Mouse (Mus musculus) adrenal gland, postnatal 10 days (tissue): Measurements from ENCODE around the gene Prss30. TPM values are rescaled to one million over a fixed set of nuclear protein-coding genes. Genes with fewer than 3 reads are reported as not detected.
"Not testable (repeated sequence)": the region's sequence is repeated elsewhere in the genome, so short reads cannot be mapped to it uniquely, and the experiment has no call there.

Experiments
- DNase-seq: peaks from one replicate; pipeline ENCODE4 v3.0.0; 2021; ENCODE audit warnings: mixed read lengths
- total RNA-seq, 2 experiments: library from RNA; stranded (reverse); gene quantifications; 2 replicates each; pipeline ENCODE4 v1.2.3; 2021

Prss30 gene
- total RNA-seq, 2 experiments from 2014 or later = 0.24 TPM; not detected in 1

DNA sequence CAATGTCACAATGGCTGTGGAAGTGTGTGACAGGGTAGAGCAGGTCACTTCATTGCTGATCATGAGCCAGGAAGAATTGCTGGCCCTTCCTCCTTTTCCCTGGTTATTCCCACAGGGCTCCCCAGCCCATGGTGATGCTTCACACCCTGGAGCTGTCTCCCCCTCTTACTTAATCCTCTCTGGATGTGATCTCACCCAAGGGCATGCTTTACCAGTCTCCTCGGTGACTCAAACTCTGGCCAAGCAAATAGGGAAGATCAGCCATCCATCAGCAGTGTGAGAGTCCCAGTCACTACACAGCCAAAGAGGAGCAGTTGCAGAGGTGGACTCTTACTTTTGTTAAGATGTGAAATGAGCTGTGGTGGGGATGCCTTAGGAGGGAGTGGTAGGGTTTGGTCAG, 4.6 kb upstream of the Prss30 start:
- DNase-seq = peak; percentile 29

DNA sequence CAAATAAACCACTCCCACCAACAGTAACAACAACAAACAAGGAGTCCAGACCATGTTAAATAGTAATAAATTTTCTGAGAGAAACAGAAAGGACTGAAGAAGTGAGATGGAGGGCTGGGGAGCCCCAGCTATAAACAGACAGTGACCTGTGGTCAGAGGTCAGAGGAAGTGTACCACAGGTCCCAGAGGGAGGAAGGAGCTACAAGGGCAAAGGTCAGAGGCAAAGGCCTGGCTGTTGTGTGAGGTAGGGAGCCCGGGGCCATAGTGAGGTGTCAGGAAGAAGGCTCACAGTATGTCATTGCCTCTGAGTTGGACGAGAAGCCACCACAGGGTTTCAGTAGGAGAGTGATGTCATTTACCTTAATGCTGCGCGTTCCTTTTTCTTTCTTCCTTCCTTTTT, 2.5 kb upstream of the Prss30 start:
- no peak for DNase-seq

DNA sequence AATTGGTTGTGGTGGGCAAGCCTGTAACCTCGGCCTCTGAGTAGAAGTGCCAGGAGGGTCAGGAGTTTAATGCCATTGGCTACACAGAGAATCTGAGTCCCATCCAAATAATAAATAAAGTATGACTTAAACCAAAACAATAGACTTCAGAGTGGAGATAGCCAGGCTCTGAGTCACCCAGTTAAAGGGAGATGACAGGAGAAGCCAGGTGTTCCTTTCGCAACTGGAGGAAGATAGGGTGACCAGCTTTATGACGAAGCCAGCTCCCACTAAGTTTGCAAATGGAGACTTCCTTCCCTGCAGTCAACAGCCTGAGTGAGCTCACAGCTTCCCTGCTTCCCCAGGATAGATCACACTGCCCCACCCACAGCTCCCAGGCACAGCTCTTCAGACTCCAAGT, 895 bp downstream of the Prss30 start:
- DNase-seq = no peak

DNA sequence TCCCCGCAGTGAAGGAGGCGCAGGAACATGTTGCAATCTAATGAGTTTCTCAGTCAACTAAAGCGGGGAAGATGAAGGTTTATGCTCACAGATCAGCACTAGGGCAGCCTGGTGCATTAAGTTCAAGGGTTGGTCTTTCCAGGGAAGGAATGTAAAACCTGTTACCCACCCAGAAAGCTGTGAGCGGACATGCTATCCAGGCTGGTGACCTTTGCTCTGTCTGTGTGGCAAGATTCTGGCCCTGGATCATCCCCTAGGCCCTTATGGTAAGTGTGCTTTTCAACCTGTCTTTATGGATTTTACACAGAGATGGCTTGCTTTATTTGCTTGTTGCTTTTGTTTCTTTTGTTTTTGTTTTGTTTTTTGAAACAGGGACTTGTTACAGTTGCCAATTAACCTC, 3.7 kb downstream of the Prss30 start:
- no peak for DNase-seq

DNA sequence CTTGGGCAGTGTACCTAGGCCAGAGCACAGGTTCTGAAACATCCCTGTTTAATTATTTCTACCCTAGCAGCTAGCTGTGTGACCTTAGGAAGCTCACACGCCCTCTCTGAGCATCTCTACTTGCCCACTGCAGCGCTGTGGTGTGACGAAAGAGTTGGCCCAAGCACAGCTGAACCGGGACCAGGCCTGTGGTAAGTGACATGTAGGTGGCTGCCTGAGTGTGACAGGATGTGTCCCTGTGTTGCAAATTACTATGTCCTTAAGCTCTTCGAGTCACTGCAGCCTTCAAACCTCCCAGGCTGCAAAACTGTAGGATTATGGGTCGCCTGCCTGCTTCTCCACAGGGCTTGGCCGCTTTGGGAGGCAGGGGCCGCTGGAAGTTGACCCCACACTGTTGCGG, 9.1 kb downstream of the Prss30 start:
- DNase-seq = no peak

DNA sequence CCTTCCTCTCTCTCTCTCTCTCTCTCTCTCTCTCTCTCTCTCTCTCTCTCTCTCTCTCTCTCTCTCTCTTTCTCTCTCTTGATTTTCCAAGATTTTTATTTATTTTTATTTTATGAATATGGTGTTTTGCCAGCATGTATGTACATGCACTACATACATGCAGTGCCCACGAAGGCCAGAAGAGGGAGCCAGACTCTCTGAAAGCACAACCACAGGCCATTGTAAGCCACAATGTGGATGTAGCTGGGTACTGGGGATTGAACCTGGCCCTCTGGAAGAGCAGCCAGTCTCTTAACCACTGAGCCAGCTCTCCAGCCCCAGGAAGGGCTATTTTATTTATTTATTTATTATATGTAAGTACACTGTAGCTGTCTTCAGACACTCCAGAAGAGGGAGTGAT, 11.1 kb downstream of the Prss30 start:
- DNase-seq = peak; percentile 84

DNA sequence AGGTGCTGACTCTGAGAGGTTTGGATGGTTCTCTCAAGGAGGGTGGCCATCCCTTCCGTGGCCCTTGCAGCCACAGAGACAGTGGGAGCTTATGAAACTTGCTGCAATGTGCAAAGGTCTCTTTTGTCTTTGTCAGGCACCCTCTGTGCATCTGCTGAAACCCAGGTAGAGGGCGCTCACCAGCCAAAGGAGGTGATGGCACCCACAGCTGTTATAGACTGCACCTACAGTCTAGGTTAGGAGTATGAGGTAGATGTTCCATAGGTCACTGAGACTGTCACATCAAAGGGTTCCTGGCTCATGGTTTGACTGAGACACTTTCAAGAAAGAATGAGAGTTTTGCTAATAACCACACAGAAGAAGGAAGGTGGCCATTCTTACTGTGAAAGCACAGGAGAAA, 11.6 kb downstream of the Prss30 start:
- DNase-seq = no peak

DNA sequence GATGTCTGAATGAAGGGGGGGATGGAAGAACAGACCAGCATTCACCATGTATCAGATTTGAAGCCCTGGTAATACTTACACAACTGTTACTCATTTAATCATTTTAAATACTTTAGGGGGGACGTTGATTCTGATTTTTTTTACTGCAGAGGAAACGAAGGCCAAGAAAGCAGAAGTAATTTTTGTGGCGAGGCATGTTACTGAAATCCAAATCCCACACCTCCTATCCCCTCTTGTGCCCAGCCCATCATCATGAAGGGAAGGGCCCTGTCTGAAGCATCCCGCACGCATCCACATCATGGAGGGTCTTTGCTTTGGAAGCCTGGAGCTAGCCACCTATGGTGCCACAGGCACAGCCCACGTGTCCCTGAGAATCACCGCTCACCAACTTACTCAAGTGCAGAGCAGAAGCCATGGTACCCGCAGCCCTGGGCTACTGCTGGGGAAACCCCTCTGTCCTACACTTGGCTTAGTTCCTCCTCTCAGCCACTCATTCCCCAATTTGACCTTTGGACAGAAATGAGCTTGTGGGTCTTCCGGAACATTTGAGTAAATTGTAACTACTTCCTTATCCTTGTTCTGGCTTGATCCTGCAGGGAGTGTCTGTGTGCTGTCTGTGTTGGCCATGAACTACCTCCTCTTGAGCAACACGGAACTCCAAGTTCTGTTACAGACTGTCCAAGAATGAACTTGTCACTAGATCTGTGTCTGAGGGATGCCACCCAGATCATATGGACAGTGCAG, 13.5 kb downstream of the Prss30 start:
- DNase-seq = no peak

DNA sequence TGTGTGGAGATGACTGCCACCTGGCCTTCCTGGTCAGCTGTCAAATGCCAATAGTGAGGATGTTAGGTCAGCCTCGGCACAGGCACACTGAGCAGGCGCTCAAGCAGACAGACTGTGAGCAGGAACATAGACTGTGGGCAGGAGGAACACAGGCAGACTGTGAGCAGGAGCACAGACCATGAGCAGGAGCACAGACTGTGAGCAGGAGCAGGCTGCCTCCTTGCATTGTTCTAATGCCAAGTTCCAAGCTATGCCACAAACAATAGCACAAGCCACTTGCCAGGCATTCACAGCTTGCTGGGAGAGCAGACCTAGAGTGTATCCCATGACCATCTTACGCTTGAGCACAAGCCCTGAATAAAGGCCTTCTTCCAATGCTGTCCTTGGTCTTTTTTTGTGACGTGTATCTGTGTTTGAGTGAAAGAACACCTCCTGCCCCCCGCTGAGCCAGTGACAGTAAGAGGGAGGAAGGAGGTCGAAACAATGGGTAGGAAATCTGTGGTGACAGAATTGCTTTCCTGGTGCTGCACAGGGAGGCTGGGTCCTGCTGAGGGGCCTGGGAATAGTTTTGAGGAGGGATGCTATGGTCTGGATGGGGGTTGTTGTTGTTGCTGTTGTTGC, 14.5 kb downstream of the Prss30 start:
- no peak for DNase-seq

DNA sequence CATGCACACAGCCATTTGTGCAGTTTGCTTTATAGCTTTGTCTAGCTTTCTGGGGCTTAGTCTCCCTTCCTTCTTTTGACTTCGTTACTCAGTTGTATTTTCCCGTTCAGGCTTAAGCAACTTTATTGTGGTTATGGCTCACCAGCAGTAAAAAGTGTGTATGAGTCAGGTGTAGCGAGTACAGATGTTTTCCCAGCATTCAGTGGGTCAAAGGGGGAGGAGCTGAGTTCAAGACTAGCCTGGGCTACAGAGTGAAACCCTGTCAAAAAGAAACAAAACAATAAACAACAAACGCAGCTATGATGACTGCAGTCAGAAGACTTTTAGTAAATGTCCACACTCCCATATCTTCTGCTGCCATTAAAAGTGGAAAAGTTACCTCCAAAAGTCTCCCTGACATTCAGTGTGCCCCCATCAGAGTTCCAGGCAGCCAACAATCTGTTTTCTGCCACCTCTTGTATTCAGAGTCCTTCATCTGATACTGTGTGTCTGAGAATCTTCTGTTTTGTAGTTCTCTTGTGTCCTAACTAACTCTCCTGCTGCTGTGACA, 18.7 kb downstream of the Prss30 start:
- DNase-seq = no peak

DNA sequence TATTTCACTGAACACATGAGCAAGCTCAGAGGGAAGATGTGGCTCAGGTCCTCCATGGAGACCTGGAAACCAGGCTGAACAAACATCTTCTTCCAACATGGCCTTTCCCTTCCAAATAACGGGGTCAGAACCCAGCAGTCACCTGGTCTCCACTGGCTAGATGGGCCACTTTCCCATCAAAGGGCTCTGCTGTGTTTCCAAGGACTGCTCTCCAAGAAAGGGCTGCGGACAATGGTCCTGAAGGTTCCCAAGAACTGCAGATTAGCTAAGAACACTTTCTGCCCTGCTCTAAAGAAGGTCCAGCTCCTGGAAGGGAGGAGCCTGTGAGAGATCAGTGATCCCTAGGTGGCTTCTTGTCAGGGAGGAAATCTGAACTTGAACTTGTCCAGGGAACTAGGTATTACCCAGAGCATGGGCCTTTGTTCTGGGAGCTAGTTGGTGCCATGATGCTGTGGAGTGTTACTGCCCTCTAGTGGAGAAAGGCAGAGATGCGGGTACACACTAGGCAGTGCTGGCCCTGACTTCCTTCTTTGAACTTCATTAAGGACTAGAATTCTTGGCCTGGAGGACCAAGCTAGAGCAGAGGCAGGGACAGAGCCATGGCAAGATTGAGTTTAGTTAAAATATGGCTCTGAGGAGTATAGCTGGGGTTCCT, 20.2 kb downstream of the Prss30 start:
- peak; percentile 84 for DNase-seq

DNA sequence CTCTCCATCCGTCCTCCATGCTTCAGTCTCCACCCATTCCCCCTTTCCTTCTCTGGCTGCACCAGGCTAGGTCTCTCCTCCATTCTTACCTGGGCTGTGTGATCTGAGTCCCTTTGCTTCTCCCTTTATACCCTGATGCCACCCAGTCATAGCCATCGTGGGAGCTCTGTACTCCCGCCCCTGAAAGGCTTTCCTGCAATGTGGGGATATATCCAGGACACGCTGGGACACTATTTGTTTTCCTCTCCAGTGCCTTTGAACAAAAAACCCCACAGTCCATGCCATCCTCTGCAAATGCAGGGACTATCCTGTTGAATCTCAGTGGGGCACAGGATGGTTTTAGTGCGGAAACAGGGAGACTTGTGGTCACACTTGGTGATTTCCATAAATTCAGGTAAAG, 25.2 kb downstream of the Prss30 start, which contains the start of gene Sbpl:
Gene Sbpl, minus strand, starts transcription at position 101 of the 400 bp plus-strand sequence.
- DNase-seq = no peak

DNA sequence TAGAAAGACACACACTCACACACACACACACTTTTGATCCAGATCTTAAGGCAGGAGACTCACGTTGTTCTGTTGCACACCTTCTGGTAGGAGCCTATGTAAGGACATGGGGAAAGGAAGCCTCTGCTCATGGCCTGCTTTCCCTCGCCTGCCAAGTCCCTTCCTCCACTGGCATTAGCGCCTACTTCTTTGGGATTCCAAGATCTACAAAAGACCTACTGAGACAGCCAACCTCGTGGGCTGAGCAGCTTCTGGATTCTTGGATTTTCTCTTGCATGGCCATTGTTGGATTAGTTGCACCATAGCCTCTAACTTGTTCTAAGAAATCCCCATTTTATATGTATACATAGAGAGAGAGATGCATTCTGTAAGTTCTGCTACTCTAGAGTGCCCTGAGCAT, 29.5 kb downstream of the Prss30 start:
- DNase-seq = not testable (repeated sequence)

DNA sequence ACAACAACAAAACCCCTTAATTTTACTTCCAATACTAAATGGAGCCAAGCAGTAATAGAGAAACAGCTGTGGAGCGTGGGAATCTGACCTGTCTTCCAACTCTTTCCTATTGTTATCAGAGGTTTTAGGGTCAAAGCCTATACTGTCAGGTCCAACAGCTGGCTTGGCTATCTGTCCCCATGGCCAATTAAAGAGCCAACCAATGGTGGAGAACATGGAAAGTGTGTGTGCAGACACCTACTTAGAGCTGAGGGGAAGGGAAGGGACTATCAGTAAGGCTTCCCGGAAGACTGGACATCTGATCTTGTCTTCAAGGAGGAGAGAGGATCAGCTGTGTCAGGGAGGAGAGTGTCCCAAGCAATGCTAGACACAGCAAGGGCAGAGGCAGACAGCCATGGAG, 31.3 kb downstream of the Prss30 start:
- DNase-seq = no peak

DNA sequence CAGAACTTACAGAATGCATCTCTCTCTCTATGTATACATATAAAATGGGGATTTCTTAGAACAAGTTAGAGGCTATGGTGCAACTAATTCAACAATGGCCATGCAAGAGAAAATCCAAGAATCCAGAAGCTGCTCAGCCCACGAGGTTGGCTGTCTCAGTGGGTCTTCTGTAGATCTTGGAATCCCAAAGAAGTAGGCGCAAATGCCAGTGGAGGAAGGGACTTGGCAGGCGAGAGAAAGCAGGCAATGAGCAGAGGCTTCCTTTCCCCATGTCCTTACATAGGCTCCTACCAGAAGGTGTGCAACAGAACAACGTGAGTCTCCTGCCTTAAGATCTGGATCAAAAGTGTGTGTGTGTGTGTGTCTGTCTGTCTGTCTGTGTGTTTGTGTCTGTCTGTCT, 32.9 kb downstream of the Prss30 start:
- not testable (repeated sequence) for DNase-seq

DNA sequence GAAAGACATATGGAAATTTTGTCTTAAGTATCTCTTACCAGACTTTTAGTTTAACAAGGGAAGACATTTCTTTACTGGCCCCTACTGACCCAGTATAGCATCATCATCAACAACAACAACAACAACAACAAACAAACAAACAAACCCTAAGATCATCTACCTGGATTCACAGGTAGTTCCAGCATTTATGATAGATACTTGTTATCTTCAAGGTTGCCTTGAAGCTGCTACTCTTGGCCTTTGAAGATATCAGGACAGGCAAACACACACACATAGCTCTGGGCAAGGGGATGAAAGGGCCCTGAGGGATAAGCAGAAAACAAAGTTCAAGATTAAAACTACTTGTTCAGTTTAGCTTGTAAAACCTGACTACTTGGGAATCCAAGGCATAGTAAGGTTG, 39.0 kb downstream of the Prss30 start, which contains the start of gene Sbp:
Gene Sbp, plus strand, starts transcription at position 301 of the 400 bp plus-strand sequence.
- no peak for DNase-seq

DNA sequence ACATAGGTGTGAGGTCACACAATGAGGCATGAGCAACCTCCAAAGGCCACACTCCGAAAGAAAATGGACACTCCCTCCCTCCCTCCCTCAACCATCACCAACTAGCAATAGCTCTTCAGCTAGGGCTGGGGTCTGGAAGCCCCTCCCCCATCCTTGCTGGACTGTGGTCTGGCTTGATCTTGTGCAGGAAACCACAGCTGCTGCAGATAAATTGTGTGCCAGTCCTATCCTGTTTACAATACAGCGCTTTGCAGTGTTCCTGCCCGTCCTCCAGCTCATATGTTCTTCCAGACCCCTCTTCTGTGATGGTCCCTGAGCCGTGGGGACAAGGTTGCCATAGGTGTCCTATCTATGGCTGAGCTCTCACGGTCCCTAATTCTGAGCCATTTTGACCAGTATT, 49.2 kb downstream of the Prss30 start:
- no peak for DNase-seq

DNA sequence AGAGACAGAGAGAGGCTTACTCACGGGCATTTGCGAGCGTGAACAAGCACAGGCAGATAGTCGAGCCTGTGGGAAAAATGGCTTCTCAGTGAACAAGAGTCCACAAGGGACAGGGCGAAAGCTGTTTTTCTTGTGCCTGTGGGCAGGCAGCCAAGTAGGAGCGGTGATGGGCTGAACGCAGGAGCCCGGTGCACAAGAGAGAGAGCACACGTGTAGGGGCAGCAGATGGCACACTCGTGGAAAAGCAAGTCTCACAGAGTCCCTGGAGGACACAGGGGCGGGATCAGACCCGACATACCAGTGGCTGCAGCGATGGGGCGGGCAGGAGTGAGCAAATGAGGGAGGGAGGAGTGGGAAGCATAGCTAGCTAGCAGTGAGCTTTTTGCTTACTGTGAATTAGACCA, 55.3 kb downstream of the Prss30 start:
- peak; percentile 70 for DNase-seq

DNA sequence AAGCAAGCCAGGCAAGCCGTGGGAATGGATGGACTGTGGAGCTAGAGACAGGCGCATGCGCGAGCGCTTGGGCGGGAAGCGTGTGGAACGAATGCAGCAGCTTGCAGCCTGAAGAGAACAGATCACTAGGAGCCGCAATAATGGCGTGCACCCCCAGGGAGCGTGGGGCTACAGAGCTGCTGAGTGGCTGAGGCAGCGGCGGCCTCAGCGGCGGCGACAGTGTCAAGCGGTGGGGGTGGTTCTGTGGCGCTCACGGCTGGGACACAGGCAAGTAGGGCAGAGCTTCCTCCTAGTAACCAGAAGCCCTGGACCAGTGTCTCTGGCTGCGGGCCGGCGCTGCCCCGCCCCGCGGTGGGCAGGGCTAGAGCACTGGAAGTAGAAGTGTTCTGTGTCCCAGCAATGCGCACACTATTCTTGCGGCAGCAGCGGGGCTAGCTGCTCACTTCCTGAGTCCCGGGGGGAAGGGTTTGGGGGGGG, 55.8 kb downstream of the Prss30 start:
- peak; percentile 94 for DNase-seq
